Mouse (Mus musculus) lung, embryonic 16.5 days (tissue): ENCODE data around the gene Madd. TPM values are rescaled to one million over a fixed set of nuclear protein-coding genes. Genes with fewer than 3 reads are reported as not detected.

ENCODE experiments used
- ATAC-seq: fragments of 200-750 bp; cut with Nextera tagmentation; 2 replicates; pipeline ENCODE4 v1.8.0; 2017; ENCODE audit warnings: low read depth, mild to moderate bottlenecking, moderate library complexity
- H3K27ac ChIP-seq: fragments of 300-500 bp; sonication (generic); 2 replicates; pipeline ENCODE4 v1.5.1; 2014; ENCODE audit warnings: mild to moderate bottlenecking, control low read depth, low read length
- H3K27me3 ChIP-seq: fragments of 300-500 bp; sonication (generic); 2 replicates; pipeline ENCODE4 v1.6.1; 2014; ENCODE audit warnings: low read depth, low read length, mixed read lengths; ENCODE audit not compliant: control insufficient read depth, insufficient read depth
- H3K36me3 ChIP-seq: fragments of 300-500 bp; sonication (generic); 2 replicates; pipeline ENCODE4 v1.6.1; 2014; ENCODE audit warnings: low read length; ENCODE audit not compliant: control insufficient read depth, insufficient read depth
- H3K4me1 ChIP-seq: fragments of 300-500 bp; sonication (generic); replicated peaks from 2 replicates; pipeline ENCODE4 v1.6.1; 2014; ENCODE audit warnings: low read length, mixed read lengths; ENCODE audit not compliant: control insufficient read depth, insufficient read depth
- H3K4me2 ChIP-seq: fragments of 300-500 bp; sonication (generic); 2 replicates; pipeline ENCODE4 v1.6.1; 2014; ENCODE audit warnings: low read depth, low read length, control low read depth
- H3K4me3 ChIP-seq: fragments of 300-500 bp; sonication (generic); 2 replicates; pipeline ENCODE4 v1.5.1; 2014; ENCODE audit warnings: mild to moderate bottlenecking, low read length, control low read depth
- H3K9ac ChIP-seq: fragments of 300-500 bp; sonication (generic); 2 replicates; pipeline ENCODE4 v1.6.1; 2014; ENCODE audit warnings: low read length, control low read depth
- H3K9me3 ChIP-seq: fragments of 300-500 bp; sonication (generic); 2 replicates; pipeline ENCODE4 v1.6.1; 2016; ENCODE audit warnings: low read length; ENCODE audit not compliant: control insufficient read depth
- WGBS: fragments of 180-500 bp; shearing (Covaris S2); extraction: QIAGEN DNeasy Blood & Tissue Kit; methylation state at CpG from one replicate; pipeline ENCODE4 v1.1.7; 2014; 5-methylcytosine and 5-hydroxymethylcytosine counted together
- polyA plus RNA-seq: library from polyadenylated mRNA; unstranded; fragments of >200 nt; fragmentation: Nextera tagmentation; extraction: Ambion mirVana; gene quantifications from 2 replicates; pipeline ENCODE4 v1.2.1, GENCODE M21; 2015

Madd gene
- polyA plus RNA-seq, 1 experiment from 2014 or later, result 10.4 TPM

DNA sequence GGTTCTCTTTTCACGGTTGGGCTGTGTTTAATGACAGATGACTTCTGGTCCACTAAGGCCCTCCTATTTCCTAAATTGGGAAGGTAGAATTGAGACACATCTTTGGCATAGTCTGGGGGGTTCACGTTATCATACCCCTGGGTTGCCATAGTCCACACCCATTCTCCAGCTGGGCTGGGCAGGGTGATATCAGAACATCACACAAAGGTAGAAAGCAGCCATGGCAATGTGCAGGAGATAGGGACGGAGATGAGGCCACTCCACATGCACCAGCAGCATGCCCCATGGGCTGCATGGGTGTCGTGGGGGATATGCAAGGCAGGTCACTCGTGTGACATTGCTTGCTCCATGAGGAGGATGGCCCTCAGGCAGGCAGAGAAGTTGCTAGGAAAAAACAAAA lies 20.1 kb downstream of the Madd start:
- peaks cover 8% of the 10 kb centered on the region for H3K36me3 ChIP-seq
- WGBS, result 85% methylated on average over 5 of the region's 5 CpGs
- H3K4me2 ChIP-seq, result no peak overlapping the region
- H3K4me1 ChIP-seq, result peaks cover 9% of the 10 kb centered on the region; the same call in 1 of the 2 replicates
- H3K27ac ChIP-seq, result no peak overlapping the region
- no peak for ATAC-seq
- no peaks in the 10 kb centered on the region for H3K9me3 ChIP-seq
- no peak overlapping the region for H3K9ac ChIP-seq
- no peaks in the 10 kb centered on the region for H3K27me3 ChIP-seq
- no peak overlapping the region for H3K4me3 ChIP-seq

GRCm38 (mm10) chr2:91162952-91163351 lies 20.7 kb downstream of the Madd start:
- ATAC-seq, result no peak
- WGBS, result 79% methylated on average over 4 of the region's 4 CpGs
- peaks cover 9% of the 10 kb centered on the region; the same call in 1 of the 2 replicates for H3K4me1 ChIP-seq
- no peaks in the 10 kb centered on the region for H3K27me3 ChIP-seq
- no peak overlapping the region for H3K4me3 ChIP-seq
- no peak overlapping the region for H3K9ac ChIP-seq
- H3K4me2 ChIP-seq, result no peak overlapping the region
- peaks cover 8% of the 10 kb centered on the region for H3K36me3 ChIP-seq
- H3K27ac ChIP-seq, result no peak overlapping the region
- no peaks in the 10 kb centered on the region for H3K9me3 ChIP-seq

DNA sequence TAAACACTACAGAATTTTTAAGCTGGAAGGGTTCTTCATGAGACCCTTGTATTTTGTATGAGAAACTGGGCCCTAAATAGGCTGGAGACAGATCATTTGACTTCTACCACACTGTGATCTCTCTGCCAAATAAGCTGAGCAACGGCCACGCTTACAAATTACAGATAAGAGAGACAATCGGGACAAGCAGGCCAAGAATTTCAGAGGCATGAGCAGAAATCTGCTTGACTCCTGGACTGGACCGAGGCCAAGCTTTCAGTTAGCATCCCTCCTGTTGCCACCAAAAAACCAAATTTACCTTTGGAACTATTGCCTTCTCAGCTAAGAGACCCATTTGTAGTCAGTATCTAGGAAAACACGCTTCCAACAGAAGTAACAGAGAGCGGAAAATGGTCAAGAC lies 23.0 kb downstream of the Madd start:
- Histone ChIP-seq H3K27ac (peak overlapping the region; percentile 52), H3K9me3 (no peaks in the 10 kb centered on the region)

GRCm38 (mm10) chr2:91157002-91157752 lies 26.5 kb downstream of the Madd start:
- Histone ChIP-seq H3K27ac (no peak overlapping the region), H3K27me3 (no peaks in the 10 kb centered on the region), H3K4me1 (peaks cover 9% of the 10 kb centered on the region; the same call in 1 of the 2 replicates), H3K36me3 (peaks cover 6% of the 10 kb centered on the region; the same call in 1 of the 2 replicates), H3K4me3 (no peak overlapping the region), H3K9ac (no peak overlapping the region), H3K4me2 (no peak overlapping the region), H3K9me3 (no peaks in the 10 kb centered on the region)
- WGBS, result 41% methylated on average over 6 of the region's 6 CpGs
- peak; percentile 69; the same call in 1 of the 2 replicates for ATAC-seq

More for the DNA sequence above, 23.0 kb downstream of the Madd start:
- no peaks in the 10 kb centered on the region for H3K27me3 ChIP-seq
- no peak overlapping the region for H3K4me2 ChIP-seq
- H3K4me1 ChIP-seq, result peaks cover 9% of the 10 kb centered on the region; the same call in 1 of the 2 replicates
- no peak overlapping the region for H3K9ac ChIP-seq
- H3K4me3 ChIP-seq, result no peak overlapping the region
- peaks cover 5% of the 10 kb centered on the region; the same call in 1 of the 2 replicates for H3K36me3 ChIP-seq
- 44% methylated on average over 6 of the region's 6 CpGs for WGBS
- no peak for ATAC-seq

DNA sequence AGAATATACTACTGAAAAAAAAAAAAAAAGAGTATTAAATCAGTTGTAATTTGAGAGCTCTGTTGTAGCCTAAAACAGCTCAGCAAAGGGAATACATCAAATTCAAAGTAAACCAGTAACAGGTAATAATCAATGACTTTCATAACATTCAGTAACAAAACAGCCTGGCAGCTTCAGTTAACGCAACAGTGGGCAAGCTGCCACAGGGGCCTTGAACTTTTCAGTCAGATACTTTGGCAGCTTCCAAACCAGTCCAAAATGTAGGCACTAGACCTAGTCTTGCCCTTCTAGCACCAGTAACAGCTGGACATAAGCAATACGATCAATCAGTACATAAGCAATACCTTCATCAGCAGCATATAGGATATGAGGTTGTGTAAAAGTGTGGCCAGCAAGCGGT lies 29.5 kb downstream of the Madd start:
- H3K4me2 ChIP-seq, result no peak overlapping the region
- no peaks in the 10 kb centered on the region for H3K9me3 ChIP-seq
- ATAC-seq, result no peak
- no peak overlapping the region for H3K4me3 ChIP-seq
- H3K27ac ChIP-seq, result no peak overlapping the region
- no peaks in the 10 kb centered on the region for H3K4me1 ChIP-seq
- peaks cover 6% of the 10 kb centered on the region; the same call in 1 of the 2 replicates for H3K36me3 ChIP-seq
- WGBS, result 93% methylated on average over 3 of the region's 3 CpGs
- no peaks in the 10 kb centered on the region for H3K27me3 ChIP-seq
- H3K9ac ChIP-seq, result no peak overlapping the region

- Histone ChIP-seq H3K9me3 (no peaks in the 10 kb centered on the region), H3K27ac (no peak overlapping the region), H3K4me1 (no peaks in the 10 kb centered on the region), H3K4me2 (no peak overlapping the region), H3K36me3 (peaks cover 6% of the 10 kb centered on the region; the same call in 1 of the 2 replicates), H3K27me3 (no peaks in the 10 kb centered on the region), H3K4me3 (no peak overlapping the region), H3K9ac (no peak overlapping the region)
- no peak for ATAC-seq
- 58% methylated on average over 3 of the region's 3 CpGs for WGBS
Observed at GRCm38 (mm10) chr2:91152885-91153377, 30.7 kb downstream of the Madd start.

- ATAC-seq, result no peak
- Histone ChIP-seq H3K4me1 (no peaks in the 10 kb centered on the region), H3K9ac (no peak overlapping the region), H3K9me3 (no peaks in the 10 kb centered on the region), H3K4me2 (no peak overlapping the region), H3K27me3 (no peaks in the 10 kb centered on the region), H3K36me3 (0 out of 2 replicates have a peak, but pooled peaks cover 2% of the 10 kb centered on the region), H3K4me3 (no peak overlapping the region), H3K27ac (no peak overlapping the region)
- 62% methylated on average over 1 of the region's 1 CpGs for WGBS
Observed at GRCm38 (mm10) chr2:91151331-91151730, 32.3 kb downstream of the Madd start.

- no peak for ATAC-seq
- Histone ChIP-seq H3K4me2 (no peak overlapping the region), H3K4me3 (no peak overlapping the region), H3K27me3 (no peaks in the 10 kb centered on the region), H3K9me3 (no peaks in the 10 kb centered on the region), H3K27ac (no peak overlapping the region), H3K36me3 (no peaks in the 10 kb centered on the region), H3K4me1 (no peaks in the 10 kb centered on the region), H3K9ac (no peak overlapping the region)
Observed at GRCm38 (mm10) chr2:91148101-91148500, 35.5 kb downstream of the Madd start.

- Histone ChIP-seq H3K27ac (no peak overlapping the region), H3K9me3 (no peaks in the 10 kb centered on the region), H3K4me3 (no peak overlapping the region), H3K9ac (no peak overlapping the region), H3K36me3 (no peaks in the 10 kb centered on the region), H3K4me1 (no peaks in the 10 kb centered on the region), H3K4me2 (no peak overlapping the region), H3K27me3 (no peaks in the 10 kb centered on the region)
- 92% methylated on average over 11 of the region's 11 CpGs for WGBS
- ATAC-seq, result no peak
Observed at GRCm38 (mm10) chr2:91143401-91143800, 40.2 kb downstream of the Madd start.
